Mouse (Mus musculus) spleen, embryonic (tissue): ENCODE measurements around the gene Rps8.

Source experiments
- CTCF ChIA-PET: fragments of 350-600 bp; sonication (Branson Sonifier 250); formaldehyde crosslinking; loops from one replicate; lab custom pipeline; 2022; lab: Charles Lee

Gene Rps8

GRCm38 (mm10) chr4:117155792-117156355 is at the start of gene Rps8:
Rps8 (minus strand) TSS chr4:117156243.
- CTCF ChIA-PET = interaction anchor here (0.6 to 0.8 kb wide), 3 partner anchors 146 to 677 kb away, joined by 3 to 4 read pairs (median 3); partner anchors contain the start of gene Urod

GRCm38 (mm10) chr4:117202992-117203354 is 46.9 kb upstream of the Rps8 start:
- CTCF ChIA-PET = no interaction called here

GRCm38 (mm10) chr4:117202046-117202991 is 46.3 kb upstream of the Rps8 start:
- CTCF ChIA-PET = interaction anchor here (0.6 kb wide), 1 partner anchor 205 kb away, joined by 3 read pairs; no protein-coding TSS in a partner anchor

- CTCF ChIA-PET = interaction anchor here (0.6 kb wide), 1 partner anchor 20 kb away, joined by 3 read pairs; no protein-coding TSS in a partner anchor
These were observed 35.8 kb upstream of the Rps8 start for GRCm38 (mm10) chr4:117191804-117192203.

GRCm38 (mm10) chr4:117190660-117191059 is 34.6 kb upstream of the Rps8 start:
- CTCF ChIA-PET = interaction anchor here (0.7 kb wide), 1 partner anchor 486 kb away, joined by 3 read pairs; no protein-coding TSS in a partner anchor

- CTCF ChIA-PET = interaction anchor here (0.7 kb wide), 1 partner anchor 487 kb away, joined by 3 read pairs; no protein-coding TSS in a partner anchor
These were observed 34.0 kb upstream of the Rps8 start for GRCm38 (mm10) chr4:117189856-117190543.

GRCm38 (mm10) chr4:117189382-117189855 is 33.4 kb upstream of the Rps8 start:
- CTCF ChIA-PET = no interaction called here

GRCm38 (mm10) chr4:117188969-117189368 is 32.9 kb upstream of the Rps8 start:
- CTCF ChIA-PET = no interaction called here

- CTCF ChIA-PET = interaction anchor here (1.1 kb wide), 1 partner anchor 26 kb away, joined by 3 read pairs; no protein-coding TSS in a partner anchor
These were observed 26.7 kb upstream of the Rps8 start for GRCm38 (mm10) chr4:117182759-117183096.

GRCm38 (mm10) chr4:117181863-117182758 is 26.1 kb upstream of the Rps8 start, which contains the start of gene Kif2c:
Kif2c (minus strand) TSS chr4:117182639.
- CTCF ChIA-PET = interaction anchor here (1.1 kb wide), 1 partner anchor 26 kb away, joined by 3 read pairs; no protein-coding TSS in a partner anchor

GRCm38 (mm10) chr4:117169936-117170335 is 13.9 kb upstream of the Rps8 start:
- CTCF ChIA-PET = no interaction called here

- CTCF ChIA-PET = no interaction called here
These were observed 5.1 kb upstream of the Rps8 start for GRCm38 (mm10) chr4:117161183-117161582.

- CTCF ChIA-PET = no interaction called here
These were observed 3.6 kb upstream of the Rps8 start for GRCm38 (mm10) chr4:117159666-117160065.

- CTCF ChIA-PET = interaction anchor here (0.6 to 0.8 kb wide), 5 partner anchors 26 to 678 kb away, joined by 3 to 4 read pairs (median 3); partner anchors contain the start of genes Kif2c and Urod
These were observed 329 bp upstream of the Rps8 start for GRCm38 (mm10) chr4:117156372-117156771.

- CTCF ChIA-PET = interaction anchor here (0.6 to 0.8 kb wide), 2 partner anchors 161 to 677 kb away, joined by 3 to 4 read pairs; partner anchors contain the start of gene Urod
These were observed 837 bp downstream of the Rps8 start for GRCm38 (mm10) chr4:117155020-117155791.

- CTCF ChIA-PET = interaction anchor here (0.5 to 1.4 kb wide), 3 partner anchors 27 to 521 kb away, joined by 3 to 4 read pairs (median 3); partner anchors contain the start of genes Btbd19, Mutyh and Toe1
These were observed 3.3 kb downstream of the Rps8 start for GRCm38 (mm10) chr4:117152714-117153113.

- CTCF ChIA-PET = interaction anchor here (0.6 to 1.4 kb wide), 3 partner anchors 26 to 102 kb away, joined by 3 to 4 read pairs (median 4); partner anchors contain the start of gene Btbd19
These were observed 4.6 kb downstream of the Rps8 start for GRCm38 (mm10) chr4:117151416-117151815.

- CTCF ChIA-PET = interaction anchor here (0.6 kb wide), 1 partner anchor 80 kb away, joined by 4 read pairs; no protein-coding TSS in a partner anchor
These were observed 5.8 kb downstream of the Rps8 start for GRCm38 (mm10) chr4:117150212-117150733.
